Mouse (Mus musculus) testis, adult 2 months (tissue): Measurements from ENCODE around the gene Clstn2. TPM values are rescaled to one million over a fixed set of nuclear protein-coding genes. Genes with fewer than 3 reads are reported as not detected.

Experiments
- H3K27ac ChIP-seq: fragments of 200-500 bp; 2 replicates; pipeline ENCODE4 v1.5.1; 2012; ENCODE audit warnings: low read depth, low read length; ENCODE audit not compliant: control insufficient read depth, insufficient read depth
- H3K27me3 ChIP-seq: fragments of 200-500 bp; 2 replicates; pipeline ENCODE4 v1.6.1; 2012; ENCODE audit warnings: mild to moderate bottlenecking, low read length, moderate library complexity; ENCODE audit not compliant: control insufficient read depth, insufficient read depth
- H3K36me3 ChIP-seq: fragments of 200-500 bp; 2 replicates; pipeline ENCODE4 v1.6.1; 2012; ENCODE audit warnings: mild to moderate bottlenecking, low read length; ENCODE audit not compliant: control insufficient read depth, insufficient read depth
- H3K4me1 ChIP-seq: fragments of 200-500 bp; 2 replicates; pipeline ENCODE4 v1.6.1; 2012; ENCODE audit warnings: low read length; ENCODE audit not compliant: control insufficient read depth, insufficient read depth
- H3K4me3 ChIP-seq: fragments of 200-500 bp; 2 replicates; pipeline ENCODE4 v1.5.1; 2012; ENCODE audit warnings: low read depth, mild to moderate bottlenecking, low read length, moderate library complexity, mixed read lengths; ENCODE audit not compliant: control insufficient read depth
- CTCF ChIP-seq: fragments of 200-500 bp; IDR thresholded peaks from 2 replicates; pipeline ENCODE4 v1.5.1; 2012; ENCODE audit warnings: low read depth, mild to moderate bottlenecking, inconsistent platforms, low read length, moderate library complexity; ENCODE audit not compliant: control insufficient read depth, insufficient read depth, insufficient replicate concordance
- POLR2A ChIP-seq: fragments of 200-500 bp; IDR thresholded peaks from 2 replicates; pipeline ENCODE4 v1.6.1; 2012; ENCODE audit warnings: low read depth, mild to moderate bottlenecking, inconsistent platforms, low read length, moderate library complexity; ENCODE audit not compliant: control insufficient read depth
- polyA plus RNA-seq: library from polyadenylated mRNA; depleted of rRNA; stranded (reverse); fragments of >200 nt; gene quantifications from 2 replicates; pipeline ENCODE4 v1.2.3, GENCODE M21; 2012

Gene Clstn2
- polyA plus RNA-seq, 1 experiment, result 0.43 TPM

DNA sequence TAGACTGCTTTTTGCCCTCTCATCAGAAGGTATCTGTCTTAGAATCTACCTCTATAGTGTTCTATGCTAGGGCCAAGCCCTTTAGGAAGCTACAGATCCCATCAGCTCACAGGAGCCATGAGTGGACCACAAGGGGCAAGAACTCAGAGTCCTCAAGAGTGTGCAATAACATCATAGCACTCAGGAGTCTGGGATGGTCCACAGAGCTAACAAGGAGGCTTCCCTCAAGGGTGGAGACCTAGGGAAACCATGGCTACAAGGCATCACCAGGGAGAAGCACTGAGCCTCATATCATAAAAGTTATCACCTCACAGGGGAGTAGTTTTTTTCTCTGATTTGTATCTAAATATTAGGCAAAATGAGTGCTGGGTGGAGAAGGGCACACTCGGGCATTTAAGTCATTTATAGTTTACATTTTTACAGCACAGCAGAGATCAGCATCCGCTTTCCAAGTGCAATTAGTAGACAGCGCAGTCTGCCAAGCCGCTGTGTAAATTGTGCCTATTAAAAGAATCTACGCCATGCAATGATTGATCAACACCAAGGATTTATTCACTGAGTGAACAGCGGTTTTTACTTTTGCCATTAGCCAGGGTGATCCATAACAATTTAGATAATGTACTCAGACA is 82.5 kb downstream of the Clstn2 start:
- TF ChIP-seq CTCF, result no peak
- no peak for TF ChIP-seq POLR2A

DNA sequence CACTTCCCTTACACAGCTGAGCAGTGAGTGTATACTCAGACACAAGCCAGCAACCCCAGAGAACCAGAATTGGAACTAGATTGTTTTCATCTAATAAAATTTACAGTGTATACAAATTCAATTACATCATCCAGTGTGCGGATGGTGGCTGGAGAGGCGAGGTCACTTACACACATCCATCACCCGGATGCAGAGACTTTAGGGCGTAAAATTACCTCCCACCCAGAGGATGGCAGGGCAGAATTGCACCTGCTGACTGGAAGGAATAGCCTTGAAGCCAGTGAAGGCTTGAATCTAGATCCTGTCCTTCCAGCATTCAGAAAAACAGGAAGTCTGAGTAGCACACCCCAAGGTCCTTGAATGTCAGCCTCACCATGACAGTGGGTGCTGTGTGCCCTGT is 113.7 kb downstream of the Clstn2 start:
- no peaks in the 10 kb centered on the region for H3K27me3 ChIP-seq
- TF ChIP-seq POLR2A, result no peak
- no peak for TF ChIP-seq CTCF
- H3K4me3 ChIP-seq, result no peak overlapping the region
- no peak overlapping the region for H3K27ac ChIP-seq
- H3K4me1 ChIP-seq, result no peaks in the 10 kb centered on the region
- H3K36me3 ChIP-seq, result no peaks in the 10 kb centered on the region

More for the DNA sequence above, 82.5 kb downstream of the Clstn2 start:
- H3K27ac ChIP-seq, result no peak overlapping the region
- H3K4me1 ChIP-seq, result no peaks in the 10 kb centered on the region
- H3K27me3 ChIP-seq, result no peaks in the 10 kb centered on the region
- H3K4me3 ChIP-seq, result no peak overlapping the region
- no peaks in the 10 kb centered on the region for H3K36me3 ChIP-seq

- H3K27me3 ChIP-seq, result no peaks in the 10 kb centered on the region
- no peak for TF ChIP-seq CTCF
- no peak for TF ChIP-seq POLR2A
- no peaks in the 10 kb centered on the region for H3K36me3 ChIP-seq
- no peak overlapping the region for H3K27ac ChIP-seq
- H3K4me1 ChIP-seq, result no peaks in the 10 kb centered on the region
- no peak overlapping the region for H3K4me3 ChIP-seq
These were observed 141.6 kb downstream of the Clstn2 start for GRCm38 (mm10) chr9:97891415-97891814.

- no peaks in the 10 kb centered on the region for H3K4me1 ChIP-seq
- H3K4me3 ChIP-seq, result no peak overlapping the region
- TF ChIP-seq CTCF (no peak), POLR2A (no peak)
- no peaks in the 10 kb centered on the region for H3K27me3 ChIP-seq
- no peaks in the 10 kb centered on the region for H3K36me3 ChIP-seq
- no peak overlapping the region for H3K27ac ChIP-seq
These were observed 149.6 kb downstream of the Clstn2 start for GRCm38 (mm10) chr9:97883336-97883735.

DNA sequence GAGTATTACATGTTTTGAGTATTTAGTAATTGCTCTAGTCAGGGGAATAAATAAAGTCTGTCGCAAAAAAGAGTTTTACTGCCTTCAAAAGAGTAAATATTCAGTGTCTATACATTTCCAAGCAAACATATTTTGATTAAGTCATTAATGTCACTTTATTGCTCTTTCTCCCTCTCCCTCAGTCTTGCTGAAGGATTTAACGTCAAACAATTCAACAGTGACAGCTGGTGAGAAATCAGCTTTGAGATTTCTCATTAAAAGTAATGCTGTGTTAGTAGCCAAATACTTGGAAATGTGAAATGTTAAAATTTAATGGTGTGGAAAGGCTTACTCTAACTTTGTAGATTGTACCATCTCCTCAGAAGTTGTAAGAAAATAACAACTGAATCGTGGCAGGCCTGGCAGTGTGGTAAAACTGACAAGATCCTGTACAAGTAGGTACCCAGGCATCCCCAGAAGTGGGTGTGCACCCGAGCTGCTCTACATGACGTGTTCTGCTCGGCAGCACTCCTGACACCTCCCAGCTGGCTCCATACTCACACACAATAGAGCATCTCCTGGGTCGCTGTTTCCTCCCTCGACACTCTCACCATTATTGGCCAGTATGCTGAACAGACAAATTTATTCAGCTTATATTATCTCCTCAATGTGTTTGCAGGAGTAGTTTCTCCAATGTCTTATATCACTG is 165.8 kb downstream of the Clstn2 start:
- no peak for TF ChIP-seq POLR2A
- no peak for TF ChIP-seq CTCF
- no peaks in the 10 kb centered on the region for H3K4me1 ChIP-seq
- no peaks in the 10 kb centered on the region for H3K27me3 ChIP-seq
- no peaks in the 10 kb centered on the region for H3K36me3 ChIP-seq
- no peak overlapping the region for H3K4me3 ChIP-seq
- no peak overlapping the region for H3K27ac ChIP-seq

GRCm38 (mm10) chr9:97852859-97853258 is 180.1 kb downstream of the Clstn2 start:
- H3K36me3 ChIP-seq, result no peaks in the 10 kb centered on the region
- no peaks in the 10 kb centered on the region for H3K27me3 ChIP-seq
- no peaks in the 10 kb centered on the region for H3K4me1 ChIP-seq
- H3K27ac ChIP-seq, result no peak overlapping the region
- TF ChIP-seq CTCF (no peak), POLR2A (no peak)
- H3K4me3 ChIP-seq, result no peak overlapping the region

DNA sequence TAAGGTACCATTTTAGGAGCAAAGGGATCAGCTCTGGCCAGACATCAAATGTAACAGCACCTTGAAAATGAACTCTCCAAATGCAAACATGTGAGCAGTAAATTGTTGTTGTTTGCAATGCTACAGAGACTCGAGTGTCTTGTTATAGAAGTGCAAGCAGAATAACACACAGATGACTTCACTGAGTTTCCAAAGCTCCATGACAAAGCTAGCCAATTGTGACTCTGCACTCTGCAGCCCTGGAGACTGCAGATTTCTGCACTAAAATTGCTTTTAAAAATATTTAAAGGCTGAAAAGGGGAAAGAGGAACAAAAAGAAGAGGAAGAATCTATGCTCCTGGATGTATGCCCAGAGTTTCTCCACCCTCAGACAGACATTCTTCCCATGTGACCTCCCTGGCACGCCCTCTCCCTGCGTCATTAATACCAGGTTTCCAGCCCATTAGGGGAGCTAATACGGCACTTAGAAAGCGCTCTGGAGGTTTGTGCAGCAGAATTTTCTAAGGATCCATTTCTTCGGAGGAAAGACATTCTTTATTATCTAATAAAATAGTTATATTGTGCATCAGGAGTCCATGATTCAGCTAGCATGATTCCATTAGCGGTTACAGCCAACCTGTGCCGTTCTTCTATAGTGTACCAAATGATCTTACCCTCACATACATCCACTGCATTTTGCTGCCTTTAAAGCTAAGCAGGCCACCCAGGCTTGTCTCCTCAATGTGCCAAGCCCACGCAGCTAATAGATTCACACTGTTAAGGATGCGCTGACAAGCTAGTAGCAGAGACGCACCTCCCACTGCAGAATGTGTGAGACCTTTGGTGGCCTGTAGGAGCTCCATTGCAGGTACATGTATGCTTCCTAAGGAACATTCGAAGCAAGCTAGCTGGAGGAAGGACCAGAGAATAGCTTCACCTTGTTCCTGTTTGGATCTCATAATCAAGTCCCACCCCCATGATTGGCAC is 184.8 kb downstream of the Clstn2 start:
- H3K4me3 ChIP-seq, result no peak overlapping the region
- no peak for TF ChIP-seq POLR2A
- no peak for TF ChIP-seq CTCF
- no peaks in the 10 kb centered on the region for H3K36me3 ChIP-seq

More for the DNA sequence above, 184.8 kb downstream of the Clstn2 start:
- H3K27ac ChIP-seq, result no peak overlapping the region
- no peaks in the 10 kb centered on the region for H3K27me3 ChIP-seq
- no peaks in the 10 kb centered on the region for H3K4me1 ChIP-seq
